Mouse (Mus musculus) olfactory bulb, adult 2 months (tissue): Measurements from ENCODE around the gene Usp48.

Source experiments
- CTCF ChIP-seq: fragments of 200-500 bp; IDR thresholded peaks from 2 replicates; pipeline ENCODE4 v1.5.1; 2012; ENCODE audit warnings: low read depth, mild to moderate bottlenecking, low read length, moderate library complexity; ENCODE audit not compliant: insufficient read depth
- POLR2A ChIP-seq: fragments of 200-500 bp; IDR thresholded peaks from 2 replicates; pipeline ENCODE4 v1.6.1; 2012; ENCODE audit warnings: mild to moderate bottlenecking, low read depth, low read length, moderate library complexity; ENCODE audit not compliant: insufficient read depth

DNA sequence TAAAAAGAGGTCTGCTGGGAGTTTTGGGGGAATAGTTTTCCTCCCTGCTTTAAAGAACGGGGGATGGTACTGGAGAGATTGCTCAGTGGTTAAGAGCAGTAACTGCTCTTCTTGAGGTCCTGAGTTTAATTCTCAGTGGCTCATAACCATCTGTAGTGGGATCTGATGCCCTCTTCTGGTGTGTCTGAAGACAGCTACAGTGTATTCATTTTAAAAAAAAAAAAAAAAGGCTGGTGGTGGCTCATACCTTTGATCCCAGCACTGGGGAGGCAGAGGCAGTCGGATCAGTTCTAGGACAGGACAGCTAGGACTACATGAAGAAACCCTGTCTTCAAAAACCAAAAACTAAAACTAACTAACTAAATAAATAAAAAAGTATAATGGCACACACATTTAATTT is 13.3 kb upstream of the Usp48 start:
- no peak for TF ChIP-seq CTCF
- TF ChIP-seq POLR2A, result no peak
